Mouse (Mus musculus) forebrain, embryonic 10.5 days (tissue): ENCODE data around the gene B4galt7. TPM values are rescaled to one million over a fixed set of nuclear protein-coding genes. Genes with fewer than 3 reads are reported as not detected.
A peak's percentile ranks its signal among the peaks of the same experiment; 100 is the strongest.
"Not testable (repeated sequence)": the region's sequence is repeated elsewhere in the genome, so short reads cannot be mapped to it uniquely, and the experiment has no call there.

ENCODE experiments used
- DNase-seq: peaks from one replicate; pipeline ENCODE4 v3.0.0-alpha.2; 2017; ENCODE audit warnings: low spot score; ENCODE audit errors: extremely low spot score
- H3K27ac ChIP-seq: fragments of 300-500 bp; sonication (generic); 2 replicates; pipeline ENCODE4 v1.5.1; 2016; ENCODE audit warnings: mild to moderate bottlenecking
- H3K27me3 ChIP-seq: fragments of 300-500 bp; sonication (generic); 2 replicates; pipeline ENCODE4 v1.6.1; 2016; ENCODE audit warnings: mild to moderate bottlenecking; ENCODE audit not compliant: poor library complexity, severe bottlenecking
- H3K36me3 ChIP-seq: fragments of 300-500 bp; sonication (generic); replicated peaks from 2 replicates; pipeline ENCODE4 v1.6.1; 2016; ENCODE audit warnings: mild to moderate bottlenecking, moderate library complexity
- H3K4me1 ChIP-seq: fragments of 300-500 bp; sonication (generic); 2 replicates; pipeline ENCODE4 v1.6.1; 2016
- H3K4me3 ChIP-seq: fragments of 300-500 bp; sonication (generic); 2 replicates; pipeline ENCODE4 v1.5.1; 2016; ENCODE audit warnings: mild to moderate bottlenecking, moderate library complexity
- H3K9me3 ChIP-seq: fragments of 300-500 bp; sonication (generic); 2 replicates; pipeline ENCODE4 v1.6.1; 2016; ENCODE audit warnings: mild to moderate bottlenecking, moderate library complexity
- WGBS: fragments of 180-500 bp; shearing (Covaris S2); methylation state at CpG from one replicate; pipeline ENCODE4 v1.1.7; 2016; 5-methylcytosine and 5-hydroxymethylcytosine counted together
- polyA plus RNA-seq: library from polyadenylated mRNA; unstranded; fragments of >200 nt; fragmentation: Nextera tagmentation; extraction: Ambion mirVana; gene quantifications from 2 replicates; pipeline ENCODE4 v1.2.1, GENCODE M21; 2016

The B4galt7 gene
- polyA plus RNA-seq, 1 experiment from 2014 or later: 26.6 TPM

DNA sequence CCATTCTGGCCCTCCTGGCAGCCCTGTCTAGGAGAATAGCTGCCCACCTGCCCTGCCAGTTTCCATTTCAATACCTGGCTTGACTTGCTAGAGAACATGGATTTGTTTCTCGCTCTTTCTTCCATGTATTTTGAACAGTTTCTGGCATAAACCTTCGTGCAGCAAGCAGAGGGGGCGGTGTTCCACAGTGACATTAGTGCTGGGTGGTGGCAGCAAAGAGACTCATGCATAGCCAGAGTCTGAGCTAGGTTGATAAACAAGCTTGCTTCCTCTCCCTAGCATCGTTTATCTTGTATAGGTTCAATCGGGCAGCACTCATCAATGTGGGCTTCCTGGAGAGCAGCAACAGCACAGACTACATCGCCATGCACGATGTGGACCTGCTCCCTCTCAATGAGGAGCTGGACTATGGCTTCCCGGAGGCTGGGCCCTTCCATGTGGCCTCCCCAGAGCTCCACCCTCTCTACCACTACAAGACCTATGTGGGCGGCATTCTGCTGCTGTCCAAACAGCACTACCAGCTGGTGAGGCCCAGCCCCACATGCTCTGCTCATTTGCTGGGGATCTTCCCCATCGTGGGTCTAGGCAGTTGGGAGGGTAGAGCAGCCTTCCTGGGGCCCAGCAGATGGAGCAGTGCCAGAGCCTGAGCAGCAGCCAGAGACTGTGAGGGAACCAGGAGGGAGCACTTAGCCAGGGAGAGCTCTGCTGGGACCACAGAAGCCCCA, 7.4 kb downstream of the B4galt7 start:
- no peak for DNase-seq
- Histone ChIP-seq H3K27ac (no peak overlapping the region), H3K9me3 (no peaks in the 10 kb centered on the region), H3K27me3 (no peaks in the 10 kb centered on the region), H3K4me3 (no peak overlapping the region), H3K36me3 (peaks cover 74% of the 10 kb centered on the region), H3K4me1 (no peaks in the 10 kb centered on the region)
- WGBS: 85% methylated on average over 10 of the region's 10 CpGs

DNA sequence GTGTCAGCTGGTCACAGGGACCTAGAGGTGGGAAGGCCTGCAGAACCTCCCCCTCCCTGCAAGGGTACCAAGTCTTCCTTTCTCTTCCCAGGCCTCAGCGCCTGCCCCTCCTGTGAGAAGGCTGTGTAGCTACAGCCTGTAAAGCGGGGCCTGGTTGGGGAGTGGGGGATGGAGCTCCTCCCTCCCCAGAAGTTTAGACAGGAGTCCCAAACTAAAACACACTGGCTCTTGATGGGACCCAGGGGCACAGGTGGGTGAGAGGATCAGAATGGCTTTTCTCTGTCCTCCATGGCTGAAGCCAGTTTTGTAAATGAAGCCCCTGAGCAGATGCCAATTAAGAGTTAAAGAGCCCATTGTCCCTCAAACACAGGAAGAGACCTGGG, 7.9 kb downstream of the B4galt7 start:
- Histone ChIP-seq H3K4me3 (no peak overlapping the region), H3K4me1 (no peaks in the 10 kb centered on the region), H3K36me3 (peaks cover 74% of the 10 kb centered on the region), H3K9me3 (no peaks in the 10 kb centered on the region), H3K27ac (no peak overlapping the region), H3K27me3 (no peaks in the 10 kb centered on the region)
- WGBS: 89% methylated on average over 2 of the region's 2 CpGs
- DNase-seq: no peak

DNA sequence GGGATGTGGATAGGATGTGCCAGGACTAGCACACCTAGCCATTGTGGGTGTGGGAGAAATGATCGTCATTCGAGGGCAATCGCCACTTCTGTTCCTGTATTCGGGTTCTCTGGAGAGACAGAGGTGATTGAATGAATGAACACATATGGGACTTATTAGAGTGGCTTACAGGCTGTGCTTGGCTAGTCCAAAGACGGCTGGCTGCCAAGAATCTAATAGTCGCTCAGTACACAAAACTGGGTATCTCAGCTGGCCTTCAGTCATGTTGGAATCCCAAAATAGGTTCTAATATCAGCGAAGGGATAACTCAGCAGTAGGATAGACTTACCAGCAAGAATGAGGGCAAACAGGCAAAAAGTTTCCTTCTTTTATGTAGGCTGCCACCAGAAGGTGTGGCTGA, 12.3 kb downstream of the B4galt7 start:
- 79% methylated on average over 7 of the region's 7 CpGs for WGBS
- no peak for DNase-seq
- no peaks in the 10 kb centered on the region for H3K27me3 ChIP-seq
- no peak overlapping the region for H3K27ac ChIP-seq
- no peaks in the 10 kb centered on the region for H3K9me3 ChIP-seq
- no peaks in the 10 kb centered on the region for H3K4me1 ChIP-seq
- no peak overlapping the region for H3K4me3 ChIP-seq
- H3K36me3 ChIP-seq: peaks cover 45% of the 10 kb centered on the region

DNA sequence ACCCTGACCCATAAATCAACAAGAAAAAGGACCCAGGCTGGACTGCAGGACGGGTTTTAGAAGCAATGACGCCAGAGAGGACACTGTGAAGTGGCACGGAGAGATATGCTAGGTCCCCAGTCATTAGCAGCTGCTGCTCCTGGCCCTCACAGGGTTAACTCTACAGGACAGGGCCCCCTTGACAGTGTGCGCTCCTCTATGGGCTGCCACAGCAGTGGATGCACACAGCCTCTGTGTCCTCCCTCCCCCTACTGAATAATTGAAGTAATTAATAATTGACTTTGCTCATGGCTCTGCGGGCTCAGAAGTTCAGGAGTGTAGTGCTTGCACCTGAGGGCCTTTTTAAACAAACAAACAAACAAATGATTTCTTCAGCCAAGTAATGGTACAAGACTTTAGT, 13.8 kb downstream of the B4galt7 start:
- H3K27ac ChIP-seq: no peak overlapping the region
- H3K9me3 ChIP-seq: no peaks in the 10 kb centered on the region; the same call in 1 of the 2 replicates
- H3K36me3 ChIP-seq: peaks cover 31% of the 10 kb centered on the region
- WGBS: 67% methylated on average over 5 of the region's 5 CpGs
- no peak for DNase-seq
- H3K4me3 ChIP-seq: no peak overlapping the region
- no peaks in the 10 kb centered on the region for H3K4me1 ChIP-seq
- H3K27me3 ChIP-seq: no peaks in the 10 kb centered on the region

- Histone ChIP-seq H3K27me3 (no peaks in the 10 kb centered on the region), H3K36me3 (no peaks in the 10 kb centered on the region), H3K4me3 (no peak overlapping the region), H3K4me1 (peaks cover 17% of the 10 kb centered on the region), H3K27ac (no peak overlapping the region), H3K9me3 (no peaks in the 10 kb centered on the region; the same call in 1 of the 2 replicates)
- WGBS: 93% methylated on average over 4 of the region's 4 CpGs
- no peak for DNase-seq
Observed at GRCm38 (mm10) chr13:55619328-55619727, 19.6 kb downstream of the B4galt7 start.

DNA sequence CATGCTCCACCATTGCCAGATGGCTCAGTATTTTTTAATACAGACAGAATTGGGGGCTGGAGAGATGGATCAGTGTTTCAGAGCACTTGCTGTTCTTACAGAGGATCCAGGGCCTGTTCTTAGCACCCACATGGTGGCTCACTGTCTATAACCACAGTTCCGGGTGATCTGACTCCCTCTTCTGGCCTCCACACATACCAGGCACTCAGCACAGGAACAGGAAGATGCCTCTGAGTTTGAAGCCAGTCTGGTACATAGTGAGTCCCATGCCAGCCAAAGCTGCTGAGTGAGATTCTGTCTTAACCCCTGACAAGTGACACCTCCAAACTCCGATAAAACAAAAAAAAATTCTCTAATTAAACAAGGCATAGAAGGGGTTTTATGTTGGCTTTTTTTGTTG, 20.6 kb downstream of the B4galt7 start:
- H3K27me3 ChIP-seq: no peaks in the 10 kb centered on the region
- WGBS: 84% methylated on average over 2 of the region's 2 CpGs
- DNase-seq: no peak

DNA sequence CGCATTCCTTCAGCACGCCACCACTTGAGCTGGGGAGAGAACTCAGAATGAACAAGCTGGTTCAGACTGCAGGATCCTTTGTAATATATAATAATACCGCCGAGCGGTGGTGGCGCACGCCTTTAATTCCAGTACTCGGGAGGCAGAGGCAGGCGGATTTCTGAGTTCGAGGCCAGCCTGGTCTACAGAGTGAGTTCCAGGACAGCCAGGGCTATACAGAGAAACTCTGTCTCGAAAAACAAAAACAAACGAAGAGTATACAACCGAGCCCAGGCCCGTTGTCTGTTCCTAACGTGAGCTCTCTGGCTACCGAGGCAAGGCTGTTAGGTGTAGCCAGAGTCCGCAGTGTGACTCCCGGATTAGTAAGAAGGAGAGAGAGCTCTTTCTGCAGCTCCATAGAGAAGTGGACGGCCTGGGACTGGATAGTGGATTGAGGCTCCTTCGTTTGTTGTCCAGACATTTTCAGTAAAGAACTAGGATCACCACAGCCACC, 22.5 kb downstream of the B4galt7 start:
- Histone ChIP-seq H3K4me3 (peak overlapping the region; percentile 66), H3K27ac (peak overlapping the region; percentile 94), H3K4me1 (peaks cover 24% of the 10 kb centered on the region), H3K36me3 (peaks cover 26% of the 10 kb centered on the region)
- DNase-seq, H3K27me3 ChIP-seq, H3K9me3 ChIP-seq: not testable (repeated sequence)
- WGBS: 28% methylated on average over 20 of the region's 20 CpGs

More for the DNA sequence above, 20.6 kb downstream of the B4galt7 start:
- no peak overlapping the region for H3K4me3 ChIP-seq
- peaks cover 24% of the 10 kb centered on the region for H3K4me1 ChIP-seq
- no peak overlapping the region for H3K27ac ChIP-seq
- H3K36me3 ChIP-seq: peaks cover 8% of the 10 kb centered on the region
- H3K9me3 ChIP-seq: no peaks in the 10 kb centered on the region; the same call in 1 of the 2 replicates

- peak within 1 kb of the TSS; percentile 66 for H3K4me3 ChIP-seq
- no peaks in the 10 kb centered on the region for H3K27me3 ChIP-seq
- under 1% methylated on average over 59 of the region's 59 CpGs for WGBS
- peaks cover 31% of the 10 kb centered on the region for H3K36me3 ChIP-seq
- H3K4me1 ChIP-seq: peaks cover 24% of the 10 kb centered on the region
- H3K9me3 ChIP-seq: no peaks in the 10 kb centered on the region
- DNase-seq: peak; percentile 90
- H3K27ac ChIP-seq: peak within 1 kb of the TSS; percentile 94
Observed at GRCm38 (mm10) chr13:55622649-55623541, 23.2 kb downstream of the B4galt7 start, which contains the start of gene Caml. TSS of gene Caml (plus strand) at chr13:55623005.

- Histone ChIP-seq H3K4me3 (peak within 1 kb of the TSS; percentile 100), H3K27me3 (no peaks in the 10 kb centered on the region), H3K36me3 (peaks cover 69% of the 10 kb centered on the region), H3K27ac (peak within 1 kb of the TSS; percentile 92), H3K9me3 (no peaks in the 10 kb centered on the region), H3K4me1 (peaks cover 18% of the 10 kb centered on the region)
- 7% methylated on average over 30 of the region's 30 CpGs for WGBS
- DNase-seq: peak; percentile 90
Observed at GRCm38 (mm10) chr13:55634639-55635127, 35.0 kb downstream of the B4galt7 start, which contains the start of gene Ddx46. TSS of gene Ddx46 (plus strand) at chr13:55635027.

- H3K27ac ChIP-seq: peak overlapping the region; percentile 92
- H3K9me3 ChIP-seq: no peaks in the 10 kb centered on the region
- peaks cover 69% of the 10 kb centered on the region for H3K36me3 ChIP-seq
- no peak for DNase-seq
- H3K27me3 ChIP-seq: no peaks in the 10 kb centered on the region
- H3K4me3 ChIP-seq: peak overlapping the region; percentile 100
- peaks cover 18% of the 10 kb centered on the region for H3K4me1 ChIP-seq
- under 1% methylated on average over 40 of the region's 40 CpGs for WGBS
Observed at GRCm38 (mm10) chr13:55635146-55635571, 35.5 kb downstream of the B4galt7 start.

GRCm38 (mm10) chr13:55636185-55636983, 36.7 kb downstream of the B4galt7 start:
- no peaks in the 10 kb centered on the region for H3K27me3 ChIP-seq
- 92% methylated on average over 14 of the region's 14 CpGs for WGBS
- peaks cover 69% of the 10 kb centered on the region for H3K36me3 ChIP-seq
- peak overlapping the region; percentile 100 for H3K4me3 ChIP-seq
- no peak overlapping the region for H3K27ac ChIP-seq
- peaks cover 18% of the 10 kb centered on the region for H3K4me1 ChIP-seq
- H3K9me3 ChIP-seq: no peaks in the 10 kb centered on the region
- DNase-seq: no peak

DNA sequence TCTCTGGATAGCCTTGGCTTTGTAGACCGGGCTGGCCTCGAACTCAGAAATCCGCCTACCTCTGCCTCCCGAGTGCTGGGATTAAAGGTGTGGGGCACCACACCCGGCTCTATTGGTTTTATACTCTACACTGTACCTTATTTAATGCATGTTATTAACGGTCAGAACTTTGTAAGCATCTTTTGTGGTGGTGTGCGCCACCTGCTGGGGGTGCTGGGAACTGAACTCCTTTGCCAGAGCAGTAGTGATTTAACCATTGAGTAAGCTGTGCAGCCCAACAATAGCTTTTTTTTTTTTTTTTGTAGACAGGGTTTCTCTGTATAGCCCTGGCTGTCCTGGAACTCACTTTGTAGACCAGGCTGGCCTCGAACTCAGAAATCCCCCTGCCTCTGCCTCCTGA, 40.8 kb downstream of the B4galt7 start:
- DNase-seq: peak; percentile 73
- H3K4me1 ChIP-seq: peaks cover 11% of the 10 kb centered on the region
- H3K4me3 ChIP-seq, H3K9me3 ChIP-seq, H3K27me3 ChIP-seq, H3K27ac ChIP-seq: not testable (repeated sequence)
- peaks cover 83% of the 10 kb centered on the region for H3K36me3 ChIP-seq
- WGBS: 65% methylated on average over 8 of the region's 8 CpGs
